Mouse (Mus musculus): ENCODE measurements around the gene Lyl1.

DNA sequence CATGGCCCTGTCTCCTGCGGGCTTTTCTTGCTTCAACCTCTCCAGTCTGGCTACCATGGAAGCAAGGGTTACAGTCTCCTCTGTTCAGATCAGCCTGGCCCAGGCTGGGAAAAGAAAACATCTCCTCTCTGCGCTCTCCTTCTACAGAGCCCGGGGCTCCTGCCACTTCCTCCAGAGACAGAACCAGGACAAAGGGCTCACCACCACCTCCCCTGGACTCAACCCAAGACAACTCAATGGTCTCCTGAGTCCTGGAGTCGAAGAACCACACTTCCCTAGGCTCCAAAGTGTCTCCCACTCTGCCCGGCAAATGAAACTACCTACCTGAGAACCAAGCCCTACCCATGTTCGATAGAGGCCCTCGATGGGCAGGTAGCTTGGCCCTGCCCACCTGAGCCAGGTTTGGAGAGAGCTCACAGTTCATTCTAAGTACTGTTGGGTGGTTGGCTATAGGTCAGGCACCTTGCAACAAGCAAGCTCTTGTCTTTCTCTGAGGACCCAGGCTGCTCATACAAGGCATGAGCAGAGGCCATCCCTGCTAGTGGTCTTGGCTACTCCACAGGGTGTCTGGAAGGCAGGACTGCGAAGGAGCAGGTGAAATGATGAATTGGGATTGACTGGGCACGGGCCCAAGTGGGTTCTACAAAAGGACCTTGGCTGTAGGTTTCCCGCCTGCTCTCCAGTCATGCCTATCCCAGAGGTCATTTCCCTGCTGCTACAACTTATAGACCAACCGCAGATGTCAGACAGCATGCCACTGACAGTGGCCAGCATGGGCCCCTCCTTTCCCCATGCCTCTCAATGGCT, 30.3 kb downstream of the Lyl1 start:
- TF ChIP-seq CTCF (IDR thresholded peaks at IDR 0.05; ENCODE audit: low read depth, low read length) (no peak), GATA1 (IDR thresholded peaks at IDR 0.05; ENCODE audit: borderline replicate concordance, low read length) (no peak), TAL1 (conservative IDR thresholded peaks at IDR 0.05; ENCODE audit: low read depth, low read length) (no peak), GATA2 (IDR thresholded peaks at IDR 0.05; ENCODE audit: borderline replicate concordance, low read depth, low read length) (no peak)
